Mouse (Mus musculus) testis, adult 2 months (tissue): ENCODE data around the gene Ccer2.

Experiments
- CTCF ChIP-seq: fragments of 200-500 bp; IDR thresholded peaks from 2 replicates; pipeline ENCODE4 v1.5.1; 2012; ENCODE audit warnings: low read depth, mild to moderate bottlenecking, inconsistent platforms, low read length, moderate library complexity; ENCODE audit not compliant: control insufficient read depth, insufficient read depth, insufficient replicate concordance
- POLR2A ChIP-seq: fragments of 200-500 bp; IDR thresholded peaks from 2 replicates; pipeline ENCODE4 v1.6.1; 2012; ENCODE audit warnings: low read depth, mild to moderate bottlenecking, inconsistent platforms, low read length, moderate library complexity; ENCODE audit not compliant: control insufficient read depth

DNA sequence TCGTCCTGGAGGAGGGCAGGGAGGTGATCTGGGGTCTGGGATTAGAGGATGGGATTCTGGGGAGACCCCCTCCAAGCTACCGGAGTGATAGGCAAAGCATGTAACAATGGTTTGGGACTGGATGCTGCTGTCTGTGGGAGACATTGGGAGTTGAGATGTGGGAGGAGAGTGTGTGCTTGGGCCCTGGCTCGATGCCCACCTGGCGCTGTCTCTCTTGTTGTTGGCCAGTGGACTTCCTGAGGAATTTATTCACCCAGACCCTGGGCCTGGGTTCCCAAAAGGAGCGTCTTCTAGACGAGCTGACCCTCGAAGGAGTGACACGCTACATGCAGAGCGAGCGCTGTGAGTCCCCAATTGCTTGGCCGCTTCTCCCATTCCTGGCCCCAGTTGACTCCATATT lies 15.9 kb downstream of the Ccer2 start:
- TF ChIP-seq CTCF (no peak), POLR2A (no peak)
